Mouse (Mus musculus) MEL (cell line): ENCODE results near the gene Mtnr1a.

ENCODE experiments used
- CTCF ChIP-seq, 3 experiments: IDR thresholded peaks in 2 of 3; conservative IDR thresholded peaks in 1 of 3; 2 replicates each; pipeline ENCODE4 v1.5.1; 2011 to 2012; ENCODE audit warnings: low read length in 3 of 3, low read depth in 2 of 3, mild to moderate bottlenecking in 2 of 3, improper control_type of control experiment in 1 of 3, inconsistent platforms in 1 of 3, mixed read lengths in 1 of 3, moderate library complexity in 1 of 3; ENCODE audit not compliant: control insufficient read depth in 1 of 3, insufficient read depth in 1 of 3, poor library complexity in 1 of 3, severe bottlenecking in 1 of 3
- MAX ChIP-seq: IDR thresholded peaks from 2 replicates; pipeline ENCODE4 v1.6.1; 2011; ENCODE audit warnings: low read length, improper control_type of control experiment
- MAZ ChIP-seq: IDR thresholded peaks from 2 replicates; pipeline ENCODE4 v1.6.1; 2012; ENCODE audit warnings: low read depth, mild to moderate bottlenecking, inconsistent platforms, low read length, improper control_type of control experiment

- no peak for TF ChIP-seq MAZ
- no peak for TF ChIP-seq CTCF (IDR thresholded peaks at IDR 0.05 in 2 of 3, conservative IDR thresholded peaks at IDR 0.05 in 1 of 3; ENCODE audit: control insufficient read depth in 1 of 3, insufficient read depth in 1 of 3, low read depth in 2 of 3, low read length in 3 of 3, poor library complexity in 1 of 3, severe bottlenecking in 1 of 3)
- no peak for TF ChIP-seq MAX
Observed at GRCm38 (mm10) chr8:45125680-45126079, 56.7 kb downstream of the Mtnr1a start.
